12 mouse cellular contexts compared by ENCODE assay signal in genomic region chr3:144367766-144368116, GRCm38 (mm10).
A peak's percentile ranks its signal among the peaks of the same experiment; 100 is the strongest.
DNase-seq lines count a peak whose midpoint lies in the region; ATAC-seq and TF ChIP-seq lines count a peak whose summit lies in the region.
"Had no signal": no experiment of that assay in that cellular context is flagged by ENCODE, and none has a peak within 500 bp of the region (broad histone marks: within the 10 kb centered on the region; RNA-seq: fewer than 3 reads in every experiment).

No protein-coding gene starts in this region.

- H3K4me2 ChIP-seq in forebrain, embryonic 16.5 days (ENCODE audit: low read length) = peak overlapping the region; percentile 66
- peak overlapping the region; percentile 41 for H3K4me2 ChIP-seq in limb, embryonic 15.5 days
- H3K4me2 ChIP-seq: liver, embryonic 15.5 days had no signal

- peaks cover 13% of the 10 kb centered on the region for H3K4me1 ChIP-seq in heart, embryonic 10.5 days
- peaks cover 3% of the 10 kb centered on the region; the same call in 1 of the 2 replicates for H3K4me1 ChIP-seq in cortical plate, adult 2 months (ENCODE audit: control insufficient read depth, insufficient read depth, low read length)
- H3K4me1 ChIP-seq in forebrain, embryonic 16.5 days (replicated peaks; ENCODE audit: control insufficient read depth, insufficient read depth, low read length) = peaks cover 10% of the 10 kb centered on the region
- H3K4me1 ChIP-seq in limb, embryonic 15.5 days = peaks cover 17% of the 10 kb centered on the region
- H3K4me1 ChIP-seq: liver, embryonic 15.5 days had no signal

- WGBS in heart, embryonic 10.5 days = 22% methylated on average over 7 of the region's 7 CpGs
- 13% methylated on average over 7 of the region's 7 CpGs for WGBS in forebrain, embryonic 16.5 days
- WGBS in limb, embryonic 15.5 days = 24% methylated on average over 7 of the region's 7 CpGs

- intact Hi-C loops in heart, postnatal 25 days (cut with DNase I) = no loop called here

- H3K36me3 ChIP-seq in heart, embryonic 10.5 days = no peaks in the 10 kb centered on the region
- no peaks in the 10 kb centered on the region for H3K36me3 ChIP-seq in forebrain, embryonic 16.5 days (ENCODE audit: control insufficient read depth, insufficient read depth)
- H3K36me3 ChIP-seq in limb, embryonic 15.5 days = no peaks in the 10 kb centered on the region
- H3K36me3 ChIP-seq: liver, embryonic 15.5 days had no signal

- TF ChIP-seq POLR2A in cortical plate, adult 2 months (IDR thresholded peaks at IDR 0.05; ENCODE audit: extremely low read depth, insufficient read depth, low read length) = no peak

- no peaks in the 10 kb centered on the region for H3K9me3 ChIP-seq in heart, embryonic 10.5 days
- no peaks in the 10 kb centered on the region for H3K9me3 ChIP-seq in forebrain, embryonic 16.5 days (ENCODE audit: control insufficient read depth, low read length)
- no peaks in the 10 kb centered on the region for H3K9me3 ChIP-seq in limb, embryonic 15.5 days
- H3K9me3 ChIP-seq: liver, embryonic 15.5 days had no signal

- peaks cover 13% of the 10 kb centered on the region; the same call in 1 of the 2 replicates for H3K27me3 ChIP-seq in heart, embryonic 10.5 days (ENCODE audit: insufficient read depth, poor library complexity, severe bottlenecking)
- H3K27me3 ChIP-seq in forebrain, embryonic 16.5 days (replicated peaks; ENCODE audit: control insufficient read depth, insufficient read depth, low read length) = no peaks in the 10 kb centered on the region
- no peaks in the 10 kb centered on the region; the same call in 1 of the 2 replicates for H3K27me3 ChIP-seq in limb, embryonic 15.5 days
- H3K27me3 ChIP-seq: liver, embryonic 15.5 days had no signal

- peak overlapping the region; percentile 45 for H3K4me3 ChIP-seq in heart, embryonic 10.5 days
- H3K4me3 ChIP-seq in cortical plate, adult 2 months (ENCODE audit: insufficient read depth, low read length) = peak overlapping the region; percentile 12; the same call in 1 of the 2 replicates
- peak overlapping the region; percentile 38 for H3K4me3 ChIP-seq in forebrain, embryonic 16.5 days (replicated peaks; ENCODE audit: low read length)
- H3K4me3 ChIP-seq in limb, embryonic 15.5 days = peak overlapping the region; percentile 27
- H3K4me3 ChIP-seq: liver, embryonic 15.5 days had no signal

- TF ChIP-seq CTCF in cortical plate, adult 2 months (IDR thresholded peaks at IDR 0.05; ENCODE audit: extremely low read depth, insufficient read depth, low read length) = no peak

- peak; percentile 47 for ATAC-seq in forebrain, embryonic 16.5 days
- ATAC-seq in limb, embryonic 15.5 days (ENCODE audit: insufficient number of reproducible peaks, low FRiP score, low TSS enrichment, low read depth) = no peak
- ATAC-seq: CD4-positive, CD25-positive, alpha-beta regulatory T cell, adult 4 months had no signal

- DNase-seq in heart, embryonic 10.5 days (ENCODE audit: low spot score) = no peak
- DNase-seq in heart, postnatal 25 days (ENCODE audit: low spot score) = no peak
- DNase-seq in c-Kit-positive CD71-positive TER-119-positive erythroid progenitor cells, embryonic 14.5 days (ENCODE audit: low spot score) = no peak
- DNase-seq in thymus, postnatal 0 days (ENCODE audit: low spot score) = no peak
- no peak for DNase-seq in ovary, postnatal 36 days (ENCODE audit: low spot score)
- DNase-seq: cerebellum, adult 11-12 months; gastrocnemius, postnatal 36 days had no signal

- 0 out of 2 replicates have a peak overlapping the region, but pooled peaks have one; percentile 10 for H3K27ac ChIP-seq in heart, embryonic 10.5 days
- no peak overlapping the region for H3K27ac ChIP-seq in cortical plate, adult 2 months (ENCODE audit: insufficient read depth, low read length)
- H3K27ac ChIP-seq in forebrain, embryonic 16.5 days (ENCODE audit: low read length) = no peak overlapping the region
- no peak overlapping the region for H3K27ac ChIP-seq in limb, embryonic 15.5 days
- H3K27ac ChIP-seq: liver, embryonic 15.5 days had no signal

- peak overlapping the region; percentile 39; the same call in 1 of the 2 replicates for H3K9ac ChIP-seq in forebrain, embryonic 16.5 days (replicated peaks; ENCODE audit: low read depth, low read length)
- H3K9ac ChIP-seq in limb, embryonic 15.5 days = no peak overlapping the region
- H3K9ac ChIP-seq: liver, embryonic 15.5 days had no signal
